Mouse (Mus musculus) spleen, adult 2 months (tissue): ENCODE data around the gene C87436. TPM values are rescaled to one million over a fixed set of nuclear protein-coding genes. Genes with fewer than 3 reads are reported as not detected.

Experiments used
- DNase-seq, 2 experiments: peaks; one replicate each; pipeline versions ENCODE4 v3.0.0 to v3.0.0-alpha.2; 2012 to 2021; ENCODE audit warnings: low spot score in 2 of 2, low read depth in 1 of 2
- H3K27ac ChIP-seq: fragments of 200-500 bp; 2 replicates; pipeline ENCODE4 v1.5.1; 2012; ENCODE audit warnings: low read length, inconsistent platforms; ENCODE audit not compliant: insufficient read depth
- H3K27me3 ChIP-seq: fragments of 200-500 bp; 2 replicates; pipeline ENCODE4 v1.6.1; 2012; ENCODE audit warnings: mild to moderate bottlenecking, moderate library complexity, low read length, inconsistent platforms; ENCODE audit not compliant: control insufficient read depth, insufficient read depth
- H3K36me3 ChIP-seq: fragments of 200-500 bp; 2 replicates; pipeline ENCODE4 v1.6.1; 2012; ENCODE audit warnings: mild to moderate bottlenecking, low read length, inconsistent platforms; ENCODE audit not compliant: control insufficient read depth, insufficient read depth
- H3K4me1 ChIP-seq: fragments of 200-500 bp; 2 replicates; pipeline ENCODE4 v1.6.1; 2011; ENCODE audit warnings: inconsistent platforms; ENCODE audit not compliant: control insufficient read depth, insufficient read depth, insufficient read length
- H3K4me3 ChIP-seq: fragments of 200-500 bp; 2 replicates; pipeline ENCODE4 v1.5.1; 2011; ENCODE audit warnings: mild to moderate bottlenecking, inconsistent platforms; ENCODE audit not compliant: insufficient read depth, insufficient read length; ENCODE audit errors: extremely low read depth
- CTCF ChIP-seq: fragments of 200-500 bp; IDR thresholded peaks from 2 replicates; pipeline ENCODE4 v1.5.1; 2011; ENCODE audit warnings: mild to moderate bottlenecking, inconsistent platforms; ENCODE audit not compliant: insufficient read depth, insufficient read length, insufficient replicate concordance; ENCODE audit errors: extremely low read depth
- POLR2A ChIP-seq: fragments of 200-500 bp; IDR thresholded peaks from 2 replicates; pipeline ENCODE4 v1.6.1; 2011; ENCODE audit warnings: low read depth, low read length, inconsistent platforms
- WGBS: fragments of 180-500 bp; shearing (Covaris S2); methylation state at CpG from one replicate; pipeline ENCODE4 v1.1.7; 2018; 5-methylcytosine and 5-hydroxymethylcytosine counted together
- polyA plus RNA-seq: library from polyadenylated mRNA; depleted of rRNA; stranded (reverse); fragments of >200 nt; gene quantifications from 2 replicates; pipeline ENCODE4 v1.2.3, GENCODE M21; 2012

The C87436 gene
- polyA plus RNA-seq, 1 experiment = 9.5 TPM

DNA sequence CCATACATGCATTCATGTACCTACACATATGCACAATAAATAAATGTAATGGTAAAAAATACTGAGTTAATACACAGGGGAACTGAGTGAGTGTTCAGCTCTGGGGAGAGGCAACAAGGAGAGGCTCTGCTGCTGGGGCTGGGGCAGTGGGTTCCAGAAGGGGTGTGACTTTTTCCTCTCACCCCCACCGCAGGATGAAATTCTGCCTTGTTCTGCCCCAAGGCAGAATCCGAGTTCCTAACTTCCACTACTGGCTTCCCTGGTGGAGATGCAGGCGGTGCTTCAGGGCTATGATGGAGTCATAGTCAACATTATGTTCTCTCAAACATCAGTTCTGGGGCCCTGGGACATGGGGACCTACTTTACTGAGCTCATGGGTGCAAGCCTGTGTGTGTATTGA is 68.1 kb downstream of the C87436 start:
- no peaks in the 10 kb centered on the region for H3K36me3 ChIP-seq
- 82% methylated on average over 3 of the region's 3 CpGs for WGBS
- H3K4me1 ChIP-seq = 0 out of 2 replicates have a peak, but pooled peaks cover 3% of the 10 kb centered on the region
- no peak overlapping the region for H3K27ac ChIP-seq
- no peak for TF ChIP-seq CTCF
- TF ChIP-seq POLR2A = no peak
- DNase-seq = no peak
- no peak overlapping the region for H3K4me3 ChIP-seq
- H3K27me3 ChIP-seq = no peaks in the 10 kb centered on the region

DNA sequence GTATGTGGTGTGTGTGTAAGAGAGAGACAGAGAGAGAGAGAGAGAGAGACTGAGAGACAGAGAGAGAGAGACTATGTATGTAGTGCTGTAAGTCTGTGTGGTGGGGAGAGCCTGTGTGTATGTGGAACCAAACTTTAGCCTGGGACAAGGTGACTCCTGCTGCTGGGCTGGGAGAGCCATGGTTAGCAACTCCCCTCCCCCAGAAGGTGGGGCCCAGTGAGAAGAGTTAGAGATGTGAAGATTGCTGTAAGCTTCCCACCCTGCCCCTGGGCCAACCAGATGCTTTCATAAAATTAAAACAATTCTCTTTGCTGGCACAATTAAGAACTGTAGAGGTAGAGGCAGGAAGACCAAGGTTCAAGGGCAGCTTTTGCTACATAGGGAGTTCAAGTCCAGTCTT is 68.9 kb downstream of the C87436 start:
- no peak for DNase-seq
- 0 out of 2 replicates have a peak, but pooled peaks cover 3% of the 10 kb centered on the region for H3K4me1 ChIP-seq
- no peaks in the 10 kb centered on the region for H3K36me3 ChIP-seq
- TF ChIP-seq POLR2A (no peak), CTCF (no peak)
- H3K27ac ChIP-seq = no peak overlapping the region
- H3K4me3 ChIP-seq = no peak overlapping the region
- no peaks in the 10 kb centered on the region for H3K27me3 ChIP-seq

DNA sequence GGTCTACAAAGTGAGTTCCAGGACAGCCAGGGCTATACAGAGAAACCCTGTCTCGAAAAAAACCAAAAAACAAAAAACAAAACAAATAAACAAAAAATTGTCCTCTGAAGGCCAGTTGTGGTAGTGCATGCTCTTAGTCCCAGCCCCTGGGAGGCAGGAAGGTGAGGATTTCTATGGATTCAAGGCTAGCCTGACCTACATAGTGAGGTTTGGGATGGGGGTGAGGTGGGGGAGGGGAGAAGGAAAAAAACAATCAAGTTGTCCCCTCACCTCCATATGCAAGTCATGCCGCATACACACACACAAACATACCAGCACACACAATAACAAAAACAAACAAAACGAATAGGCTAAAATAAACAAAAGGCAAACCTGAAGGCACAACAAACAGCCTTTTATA is 70.6 kb downstream of the C87436 start:
- 93% methylated on average over 3 of the region's 3 CpGs for WGBS
- H3K27me3 ChIP-seq = no peaks in the 10 kb centered on the region

DNA sequence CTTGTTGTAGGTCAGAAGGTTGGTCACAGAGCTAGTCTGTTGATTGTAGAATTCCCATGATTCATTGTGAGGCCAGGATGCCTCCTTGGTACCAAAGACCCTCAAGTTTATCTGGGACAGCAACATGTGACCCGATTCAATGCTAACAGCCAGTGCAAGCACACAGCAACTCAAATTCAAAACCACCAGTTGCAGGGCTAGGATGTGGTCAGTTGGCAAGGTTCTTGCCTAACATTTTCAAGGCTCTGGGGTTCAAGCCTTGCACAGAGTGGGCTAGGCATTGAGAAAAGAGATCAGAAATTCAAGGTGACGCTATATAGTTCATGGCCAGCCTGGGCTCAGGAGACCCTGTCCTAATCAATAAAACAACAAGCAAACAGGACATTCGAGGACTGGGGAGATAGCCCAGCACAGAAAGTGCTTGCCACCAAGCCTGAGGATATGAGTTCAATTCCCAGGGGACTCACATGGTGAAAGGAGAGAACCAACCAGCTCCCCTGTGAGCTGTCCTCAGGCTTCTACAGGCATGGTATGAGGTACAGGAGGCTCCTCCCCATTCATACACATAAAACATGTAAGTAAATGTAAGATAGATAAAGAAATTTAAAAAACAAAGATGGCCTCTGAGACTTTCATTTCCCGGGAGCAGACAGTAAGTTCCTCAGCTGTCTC is 71.2 kb downstream of the C87436 start:
- no peaks in the 10 kb centered on the region for H3K27me3 ChIP-seq
- no peak for DNase-seq
- H3K27ac ChIP-seq = no peak overlapping the region
- no peaks in the 10 kb centered on the region for H3K4me1 ChIP-seq
- no peak overlapping the region for H3K4me3 ChIP-seq
- 68% methylated on average over 4 of the region's 4 CpGs for WGBS
- TF ChIP-seq CTCF (no peak), POLR2A (no peak)
- H3K36me3 ChIP-seq = no peaks in the 10 kb centered on the region

More for the DNA sequence above, 70.6 kb downstream of the C87436 start:
- no peak for TF ChIP-seq POLR2A
- Histone ChIP-seq H3K4me1 (no peaks in the 10 kb centered on the region), H3K36me3 (no peaks in the 10 kb centered on the region), H3K27ac (no peak overlapping the region), H3K4me3 (no peak overlapping the region)
- DNase-seq = no peak

DNA sequence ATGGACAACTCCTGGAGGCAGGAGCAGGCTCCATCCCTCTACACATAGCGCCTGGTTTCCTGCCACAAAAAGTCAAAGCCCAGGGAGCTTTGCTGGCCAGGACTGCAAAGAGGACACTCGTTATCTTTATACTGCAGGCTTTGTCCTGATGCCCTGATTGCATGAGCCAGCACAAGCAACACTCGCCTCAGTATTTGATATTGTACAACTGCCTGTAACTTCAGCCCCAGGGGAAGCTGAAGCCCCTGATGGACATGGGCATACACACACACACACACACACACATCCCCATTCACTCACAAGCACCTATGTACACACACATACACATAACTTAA is 71.7 kb downstream of the C87436 start:
- Histone ChIP-seq H3K4me1 (no peaks in the 10 kb centered on the region), H3K36me3 (no peaks in the 10 kb centered on the region), H3K4me3 (no peak overlapping the region), H3K27me3 (no peaks in the 10 kb centered on the region), H3K27ac (no peak overlapping the region)
- DNase-seq = no peak
- TF ChIP-seq POLR2A = no peak
- no peak for TF ChIP-seq CTCF
- 80% methylated on average over 3 of the region's 3 CpGs for WGBS

DNA sequence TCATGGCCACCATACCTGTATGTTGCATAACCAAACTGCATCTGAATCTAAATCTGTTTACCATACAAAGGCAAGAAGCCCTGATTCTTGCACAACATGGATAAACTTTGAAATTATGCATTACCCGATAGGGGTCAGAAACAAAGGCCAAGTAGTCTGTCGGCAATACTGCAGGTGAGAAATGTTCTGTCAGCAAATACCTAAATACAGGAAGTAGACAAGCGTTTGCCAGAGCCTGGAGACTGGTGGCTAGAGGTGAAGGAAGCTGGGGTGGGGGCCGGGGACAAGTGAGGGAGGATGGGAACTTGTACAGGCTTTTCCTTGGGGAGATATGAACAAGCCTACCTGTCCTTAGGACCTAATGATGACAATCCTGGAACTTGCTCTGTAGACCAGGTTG is 72.8 kb downstream of the C87436 start:
- Histone ChIP-seq H3K4me1 (no peaks in the 10 kb centered on the region), H3K27me3 (no peaks in the 10 kb centered on the region), H3K36me3 (no peaks in the 10 kb centered on the region), H3K4me3 (no peak overlapping the region), H3K27ac (no peak overlapping the region)
- WGBS = 60% methylated on average over 4 of the region's 4 CpGs
- no peak for TF ChIP-seq CTCF
- no peak for DNase-seq

DNA sequence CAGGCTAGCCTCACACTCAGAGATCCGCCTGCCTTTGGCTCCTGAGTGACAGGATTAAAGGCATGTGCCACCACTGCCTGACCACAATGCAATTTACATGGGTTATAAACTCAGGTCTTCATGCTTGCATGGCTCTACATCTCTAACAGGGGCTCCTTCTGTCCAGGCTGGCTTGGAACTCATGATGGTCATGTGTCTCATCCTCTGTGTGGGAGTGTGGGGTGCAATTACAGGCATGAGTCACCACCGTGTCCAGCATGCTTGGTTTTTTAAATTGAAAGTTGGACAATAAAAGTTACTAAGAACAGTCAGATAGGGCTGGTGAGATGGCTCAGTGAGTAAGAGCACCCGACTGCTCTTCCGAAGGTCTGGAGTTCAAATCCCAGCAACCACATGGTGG is 75.1 kb downstream of the C87436 start:
- Histone ChIP-seq H3K4me1 (no peaks in the 10 kb centered on the region), H3K27me3 (no peaks in the 10 kb centered on the region), H3K36me3 (no peaks in the 10 kb centered on the region), H3K4me3 (no peak overlapping the region), H3K27ac (no peak overlapping the region)
- WGBS = 93% methylated on average over 4 of the region's 4 CpGs
- no peak for TF ChIP-seq CTCF
- no peak for TF ChIP-seq POLR2A
- no peak for DNase-seq

DNA sequence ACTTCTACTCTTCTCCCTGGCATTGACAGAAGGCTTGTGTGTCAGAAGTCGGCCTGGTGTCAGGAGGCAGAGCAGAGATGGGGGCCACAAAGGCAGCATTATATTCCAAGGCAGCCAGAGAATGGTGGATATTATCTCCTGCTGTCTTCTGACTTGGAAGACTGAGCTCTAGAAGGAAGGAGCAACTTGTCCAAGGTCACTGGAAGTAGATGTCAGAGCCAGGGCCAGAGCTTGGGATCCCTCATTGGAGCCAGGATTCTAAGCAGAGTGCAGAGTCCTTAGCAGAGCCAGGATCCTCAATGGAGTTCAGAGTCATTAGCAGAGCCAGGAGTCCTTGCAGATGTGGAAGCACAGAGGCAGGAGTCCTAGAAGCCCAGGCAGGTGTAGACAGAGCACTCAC is 77.8 kb downstream of the C87436 start:
- H3K27ac ChIP-seq = no peak overlapping the region
- no peaks in the 10 kb centered on the region for H3K27me3 ChIP-seq
- no peak for TF ChIP-seq CTCF
- no peak for TF ChIP-seq POLR2A
- DNase-seq = no peak
- no peaks in the 10 kb centered on the region for H3K36me3 ChIP-seq
- no peak overlapping the region for H3K4me3 ChIP-seq
- no peaks in the 10 kb centered on the region for H3K4me1 ChIP-seq
- 81% methylated on average over 1 of the region's 1 CpGs for WGBS
